Mouse (Mus musculus): Measurements from ENCODE around the gene Rps6kc1. TPM values are rescaled to one million over a fixed set of nuclear protein-coding genes. Genes with fewer than 3 reads are reported as not detected.

Rps6kc1 gene
- total RNA-seq, 2 experiments from 2014 or later = 69.0 to 74.8 TPM

Other genes with a start within 250 kb of the Rps6kc1 start
- 10 to 100 TPM; 50.2 to 60.1 TPM for gene Angel2, start 13.3 kb upstream of the Rps6kc1 start, total RNA-seq (2021)
- gene Vash2, start 67.5 kb upstream of the Rps6kc1 start, total RNA-seq (2021) = 1 to 10 TPM; 2.1 to 3.4 TPM
- gene Flvcr1, start 114.4 kb upstream of the Rps6kc1 start, total RNA-seq (2021) = 10 to 100 TPM; 11.8 to 18.3 TPM
- not detected for gene Spata45, start 124.9 kb upstream of the Rps6kc1 start, total RNA-seq (2021)
- gene Tatdn3, start 151.2 kb upstream of the Rps6kc1 start, total RNA-seq (2021) = 10 to 100 TPM; 24.0 to 44.7 TPM
- gene Nsl1, start 151.2 kb upstream of the Rps6kc1 start, total RNA-seq (2021) = under 1 TPM; 0.80 to 0.91 TPM
- gene Batf3, start 186.1 kb upstream of the Rps6kc1 start, total RNA-seq (2021) = 1 to 10 TPM in 1 of 2 experiments, under 1 TPM in 1; 0.96 to 1.1 TPM

Measured in layer of hippocampus, postnatal 25 days (tissue).